Mouse (Mus musculus) hematopoietic stem cell, adult 5-6 weeks (primary cell): Measurements from ENCODE around the gene Creld2. TPM values are rescaled to one million over a fixed set of nuclear protein-coding genes. Genes with fewer than 3 reads are reported as not detected.

Experiments
- ATAC-seq, 2 experiments: fragments of 125-278 bp in 1 of 2; replicated peaks in 1 of 2; 2 replicates each; pipeline ENCODE4 v1.8.0; 2016 to 2017; ENCODE audit warnings: inconsistent platforms in 2 of 2, mild to moderate bottlenecking in 2 of 2, moderate number of reproducible peaks in 2 of 2, low read depth in 1 of 2, moderate TSS enrichment in 1 of 2; ENCODE audit not compliant: low FRiP score in 2 of 2, poor library complexity in 2 of 2, severe bottlenecking in 2 of 2, insufficient read depth in 1 of 2, low TSS enrichment in 1 of 2
- total RNA-seq: library from RNA; stranded (forward); fragments of 172-1452, 232-1000 nt; gene quantifications from 2 replicates; pipeline ENCODE4 v1.2.3, GENCODE M21; 2017

Creld2 gene
- total RNA-seq, 1 experiment from 2014 or later, result 53.6 TPM

- no peak for ATAC-seq
These were observed 8.0 kb downstream of the Creld2 start for GRCm38 (mm10) chr15:88827466-88827865.

- ATAC-seq, result peak; percentile 74 to 85
These were observed 8.7 kb downstream of the Creld2 start for GRCm38 (mm10) chr15:88827991-88828799.

GRCm38 (mm10) chr15:88828800-88829705 is 9.6 kb downstream of the Creld2 start:
- peak; percentile 85 to 88 for ATAC-seq

GRCm38 (mm10) chr15:88829791-88830440 is 10.5 kb downstream of the Creld2 start:
- ATAC-seq, result no peak

GRCm38 (mm10) chr15:88830696-88831095 is 11.2 kb downstream of the Creld2 start:
- ATAC-seq, result no peak

- no peak for ATAC-seq
These were observed 12.0 kb downstream of the Creld2 start for GRCm38 (mm10) chr15:88831482-88831881.

- ATAC-seq, result no peak
These were observed 13.1 kb downstream of the Creld2 start for GRCm38 (mm10) chr15:88832536-88832935.

- no peak for ATAC-seq
These were observed 16.6 kb downstream of the Creld2 start for GRCm38 (mm10) chr15:88836031-88836430.

- no peak for ATAC-seq
These were observed 17.1 kb downstream of the Creld2 start for GRCm38 (mm10) chr15:88836571-88836970.

- ATAC-seq, result peak; percentile 68 to 77
These were observed 17.9 kb downstream of the Creld2 start for GRCm38 (mm10) chr15:88837199-88837932.

- no peak for ATAC-seq
These were observed 18.5 kb downstream of the Creld2 start for GRCm38 (mm10) chr15:88837977-88838376.

GRCm38 (mm10) chr15:88839271-88839670 is 19.8 kb downstream of the Creld2 start:
- no peak for ATAC-seq

- no peak for ATAC-seq
These were observed 20.7 kb downstream of the Creld2 start for GRCm38 (mm10) chr15:88840126-88840525.

- ATAC-seq, result no peak
These were observed 21.7 kb downstream of the Creld2 start for GRCm38 (mm10) chr15:88841160-88841559.

- no peak for ATAC-seq
These were observed 22.3 kb downstream of the Creld2 start for GRCm38 (mm10) chr15:88841580-88842299.

- ATAC-seq, result no peak
These were observed 22.8 kb downstream of the Creld2 start for GRCm38 (mm10) chr15:88842300-88842673.
